Mouse (Mus musculus): ENCODE measurements around the gene Nav1. TPM values are rescaled to one million over a fixed set of nuclear protein-coding genes. Genes with fewer than 3 reads are reported as not detected.

Nav1 gene
- polyA plus RNA-seq, 1 experiment from 2014 or later = 3.9 TPM

DNA sequence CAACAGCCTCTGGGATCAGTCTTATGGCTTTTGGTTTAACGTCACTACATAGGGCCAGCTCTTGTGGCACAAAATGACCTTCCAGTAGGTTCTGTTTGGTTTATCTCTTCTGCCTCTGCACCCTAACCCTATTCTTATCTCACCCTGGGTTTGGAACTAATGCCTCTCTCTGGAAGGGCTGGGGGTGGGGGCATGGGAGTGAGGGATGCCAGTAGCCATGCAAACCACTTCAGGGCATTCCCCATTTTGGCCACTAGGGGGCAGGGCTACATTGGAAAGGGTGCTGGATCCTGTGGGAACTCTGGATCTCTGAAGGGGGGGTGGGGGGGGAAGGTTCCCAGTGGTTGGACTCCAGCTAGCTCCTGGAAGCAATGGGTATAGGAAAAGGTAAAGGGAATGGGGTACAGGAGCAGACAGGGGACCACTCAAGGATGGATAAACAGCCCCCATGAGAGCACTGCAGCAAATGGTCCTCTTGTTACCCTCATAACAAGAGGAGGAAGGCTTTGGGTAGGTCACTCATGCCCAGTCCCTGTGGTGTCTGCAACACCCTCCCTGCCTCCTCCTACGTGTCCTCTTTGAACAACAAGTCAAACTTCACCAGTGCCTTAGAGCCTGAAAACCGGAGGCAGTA is 145.9 kb downstream of the Nav1 start:
- Histone ChIP-seq H3K4me2 (replicated peaks; ENCODE audit: low read depth) (no peak overlapping the region), H3K36me3 (ENCODE audit: control insufficient read depth, insufficient read depth, low read length) (no peaks in the 10 kb centered on the region), H3K27me3 (ENCODE audit: control insufficient read depth, insufficient read depth, low read length) (no peaks in the 10 kb centered on the region), H3K4me1 (replicated peaks; ENCODE audit: control insufficient read depth, insufficient read depth) (no peaks in the 10 kb centered on the region), H3K4me3 (ENCODE audit: low read depth, low read length) (no peak overlapping the region), H3K9ac (ENCODE audit: low read length) (no peak overlapping the region), H3K27ac (replicated peaks) (no peak overlapping the region), H3K9me3 (ENCODE audit: control insufficient read depth, low read length) (no peaks in the 10 kb centered on the region)
- DNase-seq (ENCODE audit: low spot score) (peak; percentile 73), ATAC-seq (ENCODE audit: low FRiP score, low TSS enrichment) (peak; percentile 39; the same call in 1 of the 2 replicates)
- WGBS = 79% methylated on average over 3 of the region's 3 CpGs
- TF ChIP-seq EP300 (optimal IDR thresholded peaks at IDR 0.05) = no peak
- peak; percentile 84 for TF ChIP-seq CTCF (IDR thresholded peaks at IDR 0.05; ENCODE audit: low read depth)

DNA sequence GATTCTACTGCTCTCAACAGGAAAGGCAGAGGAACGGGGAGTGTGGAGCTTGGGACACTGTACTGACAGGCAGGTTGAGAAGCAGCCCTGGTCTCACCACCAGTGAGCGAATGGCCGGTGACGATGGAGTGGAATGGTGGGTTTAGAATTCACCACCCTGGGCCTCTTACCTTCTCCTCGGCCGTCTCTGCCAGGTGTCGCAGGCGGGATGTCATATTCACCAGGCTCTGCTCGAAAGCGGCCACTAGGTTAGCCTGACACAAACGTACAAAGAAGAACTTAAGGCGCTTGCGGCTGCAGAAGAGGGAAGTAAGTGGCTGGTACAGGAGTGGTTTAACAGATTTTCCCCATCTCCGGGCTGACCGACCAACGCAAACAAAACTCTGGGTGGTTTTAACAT is 146.6 kb downstream of the Nav1 start:
- DNase-seq (ENCODE audit: low spot score) = no peak
- Histone ChIP-seq H3K27ac (replicated peaks) (no peak overlapping the region), H3K4me2 (replicated peaks; ENCODE audit: low read depth) (no peak overlapping the region), H3K4me3 (ENCODE audit: low read depth, low read length) (no peak overlapping the region), H3K9me3 (ENCODE audit: control insufficient read depth, low read length) (no peaks in the 10 kb centered on the region), H3K9ac (ENCODE audit: low read length) (no peak overlapping the region), H3K4me1 (replicated peaks; ENCODE audit: control insufficient read depth, insufficient read depth) (no peaks in the 10 kb centered on the region), H3K36me3 (ENCODE audit: control insufficient read depth, insufficient read depth, low read length) (no peaks in the 10 kb centered on the region), H3K27me3 (ENCODE audit: control insufficient read depth, insufficient read depth, low read length) (no peaks in the 10 kb centered on the region)
- WGBS = 90% methylated on average over 16 of the region's 16 CpGs
- TF ChIP-seq CTCF (IDR thresholded peaks at IDR 0.05; ENCODE audit: low read depth) = no peak
- TF ChIP-seq EP300 (optimal IDR thresholded peaks at IDR 0.05) = no peak
- no peak for ATAC-seq (ENCODE audit: low FRiP score, low TSS enrichment)

DNA sequence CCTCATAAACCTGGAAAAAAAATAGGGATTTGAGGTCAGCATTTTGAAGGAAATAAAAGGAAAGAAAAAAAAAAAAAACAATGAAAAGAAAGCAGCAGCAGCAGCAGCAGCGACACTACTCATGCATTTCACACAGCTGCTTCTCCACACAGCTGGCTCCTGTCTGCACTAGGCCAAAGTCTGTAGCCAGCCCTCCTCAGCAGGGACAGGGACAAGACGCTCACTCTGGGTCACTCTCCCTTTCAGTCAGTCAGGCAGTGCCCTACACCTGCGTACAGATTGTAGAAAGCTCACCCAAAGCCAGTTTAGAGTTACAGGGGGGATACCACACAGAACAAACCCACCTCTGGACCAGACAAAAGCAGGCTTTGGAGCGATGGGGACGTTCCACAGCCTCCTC is 149.2 kb downstream of the Nav1 start:
- no peak for ATAC-seq (ENCODE audit: low FRiP score, low TSS enrichment)

DNA sequence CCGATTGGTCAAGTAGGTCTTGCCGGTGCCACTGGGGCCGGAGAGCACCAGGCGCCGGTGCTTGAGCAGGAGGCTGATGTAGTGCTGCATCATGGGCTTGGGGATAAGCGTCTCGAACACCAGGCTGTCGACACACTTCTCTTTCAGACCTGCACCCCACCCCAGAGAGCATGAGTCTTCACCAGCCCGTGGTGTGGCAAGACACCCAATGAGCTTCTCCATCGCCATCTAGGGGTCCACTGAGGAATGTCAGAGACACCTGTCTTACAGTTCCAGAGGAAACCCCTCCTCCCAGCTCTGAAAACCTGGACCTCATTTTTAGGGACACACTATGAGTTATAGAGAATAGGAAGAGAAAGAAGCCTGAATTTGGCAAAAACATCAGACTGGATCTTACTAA is 154.8 kb downstream of the Nav1 start:
- Histone ChIP-seq H3K4me3 (ENCODE audit: low read depth, low read length) (no peak overlapping the region), H3K9ac (ENCODE audit: low read length) (no peak overlapping the region), H3K36me3 (ENCODE audit: control insufficient read depth, insufficient read depth, low read length) (peaks cover 13% of the 10 kb centered on the region), H3K27me3 (ENCODE audit: control insufficient read depth, insufficient read depth, low read length) (no peaks in the 10 kb centered on the region), H3K27ac (replicated peaks) (no peak overlapping the region), H3K4me2 (replicated peaks; ENCODE audit: low read depth) (no peak overlapping the region), H3K9me3 (ENCODE audit: control insufficient read depth, low read length) (no peaks in the 10 kb centered on the region), H3K4me1 (replicated peaks; ENCODE audit: control insufficient read depth, insufficient read depth) (no peaks in the 10 kb centered on the region)
- TF ChIP-seq EP300 (optimal IDR thresholded peaks at IDR 0.05) (no peak), CTCF (IDR thresholded peaks at IDR 0.05; ENCODE audit: low read depth) (peak; percentile 63)
- DNase-seq (ENCODE audit: low spot score) (peak; percentile 36), ATAC-seq (ENCODE audit: low FRiP score, low TSS enrichment) (no peak)
- 69% methylated on average over 10 of the region's 10 CpGs for WGBS

More for the DNA sequence above, 149.2 kb downstream of the Nav1 start:
- 83% methylated on average over 5 of the region's 5 CpGs for WGBS
- Histone ChIP-seq H3K9ac (ENCODE audit: low read length) (no peak overlapping the region), H3K36me3 (ENCODE audit: control insufficient read depth, insufficient read depth, low read length) (peaks cover 5% of the 10 kb centered on the region), H3K4me3 (ENCODE audit: low read depth, low read length) (no peak overlapping the region), H3K27ac (replicated peaks) (no peak overlapping the region), H3K4me1 (replicated peaks; ENCODE audit: control insufficient read depth, insufficient read depth) (no peaks in the 10 kb centered on the region), H3K4me2 (replicated peaks; ENCODE audit: low read depth) (no peak overlapping the region), H3K27me3 (ENCODE audit: control insufficient read depth, insufficient read depth, low read length) (no peaks in the 10 kb centered on the region), H3K9me3 (ENCODE audit: control insufficient read depth, low read length) (no peaks in the 10 kb centered on the region)
- DNase-seq (ENCODE audit: low spot score) = no peak
- TF ChIP-seq EP300 (optimal IDR thresholded peaks at IDR 0.05) (no peak), CTCF (IDR thresholded peaks at IDR 0.05; ENCODE audit: low read depth) (no peak)

DNA sequence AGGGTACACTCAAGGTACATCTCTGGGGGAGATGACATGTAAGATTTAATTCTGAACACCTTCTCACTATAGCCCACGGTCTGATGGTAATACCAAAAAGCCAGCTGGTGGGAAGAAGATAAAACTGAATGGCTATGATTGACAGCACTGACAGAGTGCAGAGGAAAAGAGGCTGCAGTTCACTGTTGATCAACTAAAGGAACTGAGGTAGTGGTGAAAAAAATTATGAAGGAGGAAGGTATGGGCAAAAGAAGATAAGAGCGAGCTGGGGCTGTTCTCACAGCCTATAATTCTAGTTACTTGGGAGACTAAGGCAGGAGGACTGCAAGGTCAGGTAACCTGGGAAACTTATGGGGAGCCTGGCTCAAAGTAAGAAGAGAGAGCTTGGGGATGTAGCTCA is 155.7 kb downstream of the Nav1 start:
- Histone ChIP-seq H3K4me2 (replicated peaks; ENCODE audit: low read depth) (no peak overlapping the region), H3K27ac (replicated peaks) (no peak overlapping the region), H3K9ac (ENCODE audit: low read length) (no peak overlapping the region), H3K4me1 (replicated peaks; ENCODE audit: control insufficient read depth, insufficient read depth) (no peaks in the 10 kb centered on the region), H3K36me3 (ENCODE audit: control insufficient read depth, insufficient read depth, low read length) (peaks cover 13% of the 10 kb centered on the region), H3K4me3 (ENCODE audit: low read depth, low read length) (no peak overlapping the region), H3K9me3 (ENCODE audit: control insufficient read depth, low read length) (no peaks in the 10 kb centered on the region), H3K27me3 (ENCODE audit: control insufficient read depth, insufficient read depth, low read length) (no peaks in the 10 kb centered on the region)
- TF ChIP-seq EP300 (optimal IDR thresholded peaks at IDR 0.05) (no peak), CTCF (IDR thresholded peaks at IDR 0.05; ENCODE audit: low read depth) (no peak)
- ATAC-seq (ENCODE audit: low FRiP score, low TSS enrichment) (no peak), DNase-seq (ENCODE audit: low spot score) (no peak)
- WGBS = 89% methylated on average over 2 of the region's 2 CpGs

DNA sequence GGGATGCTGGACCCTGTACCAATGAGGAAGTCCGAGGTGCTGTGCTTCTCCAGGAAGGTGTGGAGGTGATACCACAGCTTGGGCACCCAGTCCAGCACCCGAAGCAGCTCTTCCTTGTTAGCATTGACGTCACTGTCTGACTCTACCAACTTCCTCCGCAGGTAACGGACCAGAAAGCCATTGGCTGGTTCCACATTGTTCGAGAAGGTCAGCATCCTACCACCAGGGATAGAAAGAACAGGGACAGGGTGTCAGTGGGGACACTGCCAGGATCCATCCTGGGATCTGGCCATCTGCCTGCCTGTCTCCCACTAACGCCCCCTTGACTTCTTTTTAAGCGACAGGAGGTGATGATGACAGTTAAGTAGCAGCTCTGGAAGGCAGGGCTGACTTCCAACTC is 157.2 kb downstream of the Nav1 start:
- no peaks in the 10 kb centered on the region for H3K27me3 ChIP-seq (ENCODE audit: control insufficient read depth, insufficient read depth, low read length)
- H3K4me3 ChIP-seq (ENCODE audit: low read depth, low read length) = no peak overlapping the region
- no peak for DNase-seq (ENCODE audit: low spot score)
- peaks cover 13% of the 10 kb centered on the region for H3K36me3 ChIP-seq (ENCODE audit: control insufficient read depth, insufficient read depth, low read length)
- H3K4me1 ChIP-seq (replicated peaks; ENCODE audit: control insufficient read depth, insufficient read depth) = no peaks in the 10 kb centered on the region
- no peak overlapping the region for H3K9ac ChIP-seq (ENCODE audit: low read length)
- ATAC-seq (ENCODE audit: low FRiP score, low TSS enrichment) = no peak
- H3K27ac ChIP-seq (replicated peaks) = no peak overlapping the region
- TF ChIP-seq EP300 (optimal IDR thresholded peaks at IDR 0.05) = no peak
- no peak for TF ChIP-seq CTCF (IDR thresholded peaks at IDR 0.05; ENCODE audit: low read depth)
- H3K4me2 ChIP-seq (replicated peaks; ENCODE audit: low read depth) = no peak overlapping the region
- 92% methylated on average over 8 of the region's 8 CpGs for WGBS
- H3K9me3 ChIP-seq (ENCODE audit: control insufficient read depth, low read length) = no peaks in the 10 kb centered on the region

Measured in stomach, postnatal 0 days (tissue).